Mouse (Mus musculus) left cerebral cortex, adult 8-10 months (tissue): ENCODE measurements around the gene Zcchc9. TPM values are rescaled to one million over a fixed set of nuclear protein-coding genes. Genes with fewer than 3 reads are reported as not detected.
A peak's percentile ranks its signal among the peaks of the same experiment; 100 is the strongest.
"Not testable (repeated sequence)": the region's sequence is repeated elsewhere in the genome, so short reads cannot be mapped to it uniquely, and the experiment has no call there.

Experiments
- DNase-seq, 2 experiments: peaks; one replicate each; pipeline ENCODE4 v3.0.0; 2022; ENCODE audit warnings: low spot score in 2 of 2
- total RNA-seq, 4 experiments: library from RNA; stranded (reverse); gene quantifications; 2 replicates each; pipeline ENCODE4 v1.2.4; 2022

Gene Zcchc9
- total RNA-seq = 10 to 100 TPM; 14.0 to 15.7 (median 14.6) TPM

GRCm38 (mm10) chr13:91807155-91807839 is at the start of gene Zcchc9:
TSS of gene Zcchc9 (minus strand) at chr13:91807705.
- DNase-seq = peak; percentile 87 to 88

- no peak for DNase-seq
Observed at GRCm38 (mm10) chr13:91854412-91854811, 46.9 kb upstream of the Zcchc9 start.

GRCm38 (mm10) chr13:91827876-91828275 is 20.4 kb upstream of the Zcchc9 start:
- DNase-seq = no peak

GRCm38 (mm10) chr13:91826066-91826465 is 18.6 kb upstream of the Zcchc9 start:
- no peak for DNase-seq

- no peak for DNase-seq
Observed at GRCm38 (mm10) chr13:91824845-91825550, 17.5 kb upstream of the Zcchc9 start.

- DNase-seq = no peak
Observed at GRCm38 (mm10) chr13:91823735-91824134, 16.2 kb upstream of the Zcchc9 start.

GRCm38 (mm10) chr13:91814670-91815069 is 7.2 kb upstream of the Zcchc9 start:
- DNase-seq = no peak

GRCm38 (mm10) chr13:91809476-91809875 is 2.0 kb upstream of the Zcchc9 start:
- DNase-seq = no peak

- DNase-seq = no peak
Observed at GRCm38 (mm10) chr13:91807874-91808575, 520 bp upstream of the Zcchc9 start.

- DNase-seq = no peak
Observed at GRCm38 (mm10) chr13:91801726-91802125, 5.8 kb downstream of the Zcchc9 start.

- no peak for DNase-seq
Observed at GRCm38 (mm10) chr13:91797442-91797841, 10.1 kb downstream of the Zcchc9 start.

GRCm38 (mm10) chr13:91796916-91797315 is 10.6 kb downstream of the Zcchc9 start:
- no peak for DNase-seq

- DNase-seq = no peak
Observed at GRCm38 (mm10) chr13:91796003-91796402, 11.5 kb downstream of the Zcchc9 start.

- no peak for DNase-seq
Observed at GRCm38 (mm10) chr13:91795593-91795992, 11.9 kb downstream of the Zcchc9 start.

- DNase-seq = no peak
Observed at GRCm38 (mm10) chr13:91794926-91795436, 12.5 kb downstream of the Zcchc9 start.

GRCm38 (mm10) chr13:91792035-91792434 is 15.5 kb downstream of the Zcchc9 start:
- no peak for DNase-seq

GRCm38 (mm10) chr13:91779892-91780291 is 27.6 kb downstream of the Zcchc9 start:
- DNase-seq = no peak

GRCm38 (mm10) chr13:91778092-91778491 is 29.4 kb downstream of the Zcchc9 start:
- DNase-seq = no peak

- no peak for DNase-seq
Observed at GRCm38 (mm10) chr13:91768683-91769651, 38.5 kb downstream of the Zcchc9 start.

GRCm38 (mm10) chr13:91765627-91766026 is 41.9 kb downstream of the Zcchc9 start:
- no peak for DNase-seq

- DNase-seq = not testable (repeated sequence)
Observed at GRCm38 (mm10) chr13:91763654-91764053, 43.9 kb downstream of the Zcchc9 start.
